Comparison of ENCODE assay signal across 8 mouse cellular contexts in genomic region chr1:126492206-126493071, GRCm38 (mm10).
A peak's percentile ranks its signal among the peaks of the same experiment; 100 is the strongest.
DNase-seq lines count a peak whose midpoint lies in the region; ATAC-seq and TF ChIP-seq lines count a peak whose summit lies in the region.

No protein-coding gene starts in this region.

- H3K36me3 ChIP-seq in kidney, adult 2 months (ENCODE audit: control insufficient read depth, insufficient read depth, low read length) = no peaks in the 10 kb centered on the region
- no peaks in the 10 kb centered on the region for H3K36me3 ChIP-seq in kidney, embryonic 15.5 days

- ATAC-seq in kidney, embryonic 15.5 days (replicated peaks; ENCODE audit: low FRiP score) = peak; percentile 76

- H3K9ac ChIP-seq in kidney, embryonic 15.5 days = peak overlapping the region; percentile 51

- peak overlapping the region; percentile 94 for H3K4me2 ChIP-seq in kidney, embryonic 15.5 days

- no peaks in the 10 kb centered on the region for H3K9me3 ChIP-seq in kidney, embryonic 15.5 days (replicated peaks)

- DNase-seq in kidney, adult 2 months = no peak
- no peak for DNase-seq in kidney, adult 8-10 months
- peak; percentile 47 for DNase-seq in adrenal gland, adult 8-10 months
- peak; percentile 19 for DNase-seq in forelimb bud, embryonic 11.5 days (ENCODE audit: low read depth, low spot score)
- DNase-seq in lung, postnatal 10 days = peak; percentile 66
- DNase-seq in testis, postnatal 10 days (ENCODE audit: low spot score) = peak; percentile 60
- DNase-seq in thymus, postnatal 0 days (ENCODE audit: low spot score) = no peak

- H3K4me1 ChIP-seq in kidney, adult 2 months (ENCODE audit: control insufficient read depth, insufficient read depth, low read length) = no peaks in the 10 kb centered on the region
- peaks cover 11% of the 10 kb centered on the region for H3K4me1 ChIP-seq in kidney, embryonic 15.5 days

- TF ChIP-seq CTCF in kidney, adult 2 months (conservative IDR thresholded peaks at IDR 0.05; ENCODE audit: insufficient read depth, insufficient read length, low read depth, low read length) = no peak

- 12% methylated on average over 35 of the region's 35 CpGs for WGBS in kidney, adult 2 months
- 7% methylated on average over 33 of the region's 35 CpGs for WGBS in kidney, embryonic 15.5 days

- no peak overlapping the region for H3K27ac ChIP-seq in kidney, adult 2 months (ENCODE audit: insufficient read depth, low read depth, low read length)
- H3K27ac ChIP-seq in kidney, embryonic 15.5 days = no peak overlapping the region

- H3K4me3 ChIP-seq in kidney, adult 2 months (ENCODE audit: insufficient read depth, low read depth, low read length) = peak overlapping the region; percentile 43
- H3K4me3 ChIP-seq in kidney, embryonic 15.5 days (replicated peaks) = peak overlapping the region; percentile 49

- TF ChIP-seq POLR2A in kidney, adult 2 months (IDR thresholded peaks at IDR 0.05; ENCODE audit: low read depth, low read length) = no peak

- no peaks in the 10 kb centered on the region for H3K27me3 ChIP-seq in kidney, adult 2 months (replicated peaks; ENCODE audit: control insufficient read depth, insufficient read depth, low read length)
- 0 out of 2 replicates have a peak, but pooled peaks cover 3% of the 10 kb centered on the region for H3K27me3 ChIP-seq in kidney, embryonic 15.5 days

Comparison
In these comparisons a context has a peak if more than half of its experiments do, and no peak if none do; other contexts are left out.
1. DNase-seq: peak in adrenal gland, adult 8-10 months (single experiment), forelimb bud, embryonic 11.5 days (single experiment), lung, postnatal 10 days (single experiment) and testis, postnatal 10 days (single experiment); none in kidney, adult 2 months (single experiment), kidney, adult 8-10 months (0 of 2) and thymus, postnatal 0 days (single experiment).